In genomic region chr15:5584381-5584780, GRCm38 (mm10) we compare ENCODE assay signal across 16 mouse cellular contexts.
"Had no signal": no experiment of that assay in that cellular context is flagged by ENCODE, and none has a peak within 500 bp of the region (broad histone marks: within the 10 kb centered on the region; RNA-seq: fewer than 3 reads in every experiment).

No protein-coding gene starts in this region.

- H3K4me2 ChIP-seq: lung, embryonic 15.5 days; midbrain, embryonic 11.5 days; midbrain, embryonic 13.5 days; midbrain, embryonic 15.5 days; neural tube, embryonic 12.5 days had no signal

- DNase-seq: lung, adult 2 months; lung, postnatal 14 days; lung, postnatal 36 days; right cerebral cortex, postnatal 14 days; spleen, adult 18-20 months; thymus, adult 18-20 months; thymus, postnatal 14 days; thymus, postnatal 36 days had no signal

- H3K4me3 ChIP-seq: lung, embryonic 15.5 days; megakaryocyte, embryonic 14.5 days; midbrain, embryonic 13.5 days; midbrain, embryonic 15.5 days; neural tube, embryonic 12.5 days had no signal

- H3K27ac ChIP-seq: lung, embryonic 15.5 days; macrophage; midbrain, embryonic 13.5 days; midbrain, embryonic 15.5 days; neural tube, embryonic 12.5 days had no signal

- H3K36me3 ChIP-seq: lung, embryonic 15.5 days; midbrain, embryonic 13.5 days; midbrain, embryonic 15.5 days; neural tube, embryonic 12.5 days had no signal

- H3K27me3 ChIP-seq: lung, embryonic 15.5 days; megakaryocyte, embryonic 14.5 days; midbrain, embryonic 13.5 days; midbrain, embryonic 15.5 days; neural tube, embryonic 12.5 days had no signal

- H3K4me1 ChIP-seq: lung, embryonic 15.5 days; megakaryocyte, embryonic 14.5 days; midbrain, embryonic 13.5 days; midbrain, embryonic 15.5 days; neural tube, embryonic 12.5 days had no signal

- ATAC-seq: lung, postnatal 0 days; midbrain, embryonic 13.5 days; midbrain, embryonic 15.5 days had no signal

- H3K9me3 ChIP-seq: lung, embryonic 15.5 days; megakaryocyte, embryonic 14.5 days; midbrain, embryonic 13.5 days; midbrain, embryonic 15.5 days; neural tube, embryonic 12.5 days had no signal

- H3K9ac ChIP-seq: lung, embryonic 15.5 days; midbrain, embryonic 13.5 days; midbrain, embryonic 15.5 days; neural tube, embryonic 12.5 days had no signal
